Mouse (Mus musculus): Measurements from ENCODE around the gene Gm9747.

Gene Gm9747

DNA sequence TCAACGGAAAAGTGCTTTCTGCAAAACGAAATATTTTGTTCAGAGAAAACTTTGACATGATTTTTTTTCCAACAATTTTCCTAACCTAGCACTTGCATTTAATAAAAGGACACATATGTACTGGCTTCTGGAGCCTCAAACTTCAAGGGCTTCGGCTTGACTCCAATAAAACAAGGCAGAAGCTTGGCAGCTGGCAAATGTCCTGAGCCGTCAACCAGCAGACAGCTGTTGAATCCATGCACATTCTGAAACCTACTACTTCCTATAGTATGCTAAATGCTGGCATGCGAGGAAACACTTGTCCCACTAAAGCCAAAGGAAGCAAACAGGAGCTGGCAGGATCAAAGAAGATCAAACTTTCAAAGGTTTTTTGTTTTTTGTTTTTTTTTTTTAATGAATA is 24.5 kb downstream of the Gm9747 start:
- no peak for DNase-seq (ENCODE audit: low read depth, low spot score)

DNA sequence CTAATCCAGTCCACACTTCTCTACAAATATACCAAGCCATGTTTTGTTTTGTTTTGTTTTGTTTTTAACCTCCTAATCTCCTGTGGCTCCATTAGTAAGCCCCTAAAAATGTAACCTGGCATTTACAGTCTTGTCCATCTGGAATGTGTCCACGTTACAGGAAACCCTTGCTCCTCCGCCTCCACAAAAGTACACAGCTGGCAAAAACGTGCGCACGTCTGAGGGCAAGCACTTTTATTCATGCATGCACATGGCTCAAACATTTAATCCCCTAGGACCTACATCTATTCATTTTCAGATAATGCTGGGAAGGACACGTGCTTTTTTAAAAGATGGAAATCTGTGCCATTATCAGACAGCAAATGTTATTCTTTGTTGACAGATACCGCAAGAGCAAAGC is 25.4 kb downstream of the Gm9747 start:
- DNase-seq (ENCODE audit: low read depth, low spot score) = no peak

DNA sequence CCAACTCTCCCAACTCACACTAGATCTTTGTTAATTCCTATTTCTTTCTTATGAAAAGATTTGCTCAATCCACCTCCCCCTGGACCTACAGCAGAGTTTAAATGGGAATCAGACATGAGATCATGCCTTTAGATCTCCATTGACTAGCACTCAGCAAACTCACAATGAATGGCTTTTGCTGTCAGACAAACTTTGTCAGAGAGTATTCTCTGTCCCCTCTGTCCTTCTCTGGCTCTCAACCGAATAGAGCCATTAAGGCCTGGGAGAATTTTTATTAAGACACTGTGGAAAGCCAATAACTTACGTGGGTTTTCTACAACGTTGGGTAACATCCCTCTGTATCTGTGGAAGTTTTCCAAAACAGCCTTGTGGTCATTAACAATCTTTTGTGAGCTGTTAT is 27.1 kb downstream of the Gm9747 start:
- DNase-seq (ENCODE audit: low read depth, low spot score) = no peak

DNA sequence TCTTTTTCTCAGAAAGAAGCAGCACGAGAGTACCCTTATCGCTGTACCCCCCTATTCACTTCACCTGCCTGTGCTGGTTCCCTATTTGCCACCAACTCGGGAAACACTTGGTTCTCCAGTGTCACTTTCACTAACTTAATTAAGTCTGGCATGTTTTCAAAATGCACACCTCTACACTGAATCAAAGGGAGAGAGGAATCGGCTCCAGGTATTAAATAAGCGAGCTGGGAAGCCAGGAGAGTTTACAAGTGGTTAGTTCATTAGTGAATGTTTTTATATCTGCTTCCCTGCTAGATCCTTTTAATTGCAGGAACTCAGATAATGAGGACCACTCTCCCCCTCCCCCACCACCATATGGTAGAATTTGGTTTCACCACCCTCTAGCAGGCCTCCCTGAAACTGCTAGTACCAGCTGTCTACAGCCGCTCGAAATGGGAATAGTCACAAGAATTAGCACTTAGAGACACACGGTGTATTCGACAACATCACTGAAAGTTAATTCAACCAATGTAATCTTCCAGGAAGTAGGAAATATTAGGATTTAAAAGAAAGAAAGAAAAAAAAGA is 28.2 kb downstream of the Gm9747 start:
- DNase-seq (ENCODE audit: low read depth, low spot score) = no peak

DNA sequence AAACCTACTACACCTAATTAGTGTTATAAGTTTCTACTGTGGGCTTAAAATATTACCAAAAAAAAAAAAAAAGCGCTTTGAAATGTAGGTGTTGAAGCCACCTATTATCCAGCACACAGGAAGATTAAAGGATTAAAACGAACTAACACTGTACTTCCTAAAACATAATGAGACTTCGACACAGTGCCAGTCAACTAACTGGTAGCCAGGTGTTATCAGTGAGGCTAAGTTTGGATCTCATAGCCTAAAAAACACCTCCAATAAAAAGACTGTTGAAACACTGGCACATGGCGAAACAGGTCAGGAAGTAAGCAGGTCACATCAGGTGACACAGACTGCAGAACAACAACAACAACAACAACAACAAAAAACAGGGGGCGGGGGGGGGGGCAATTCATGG is 28.7 kb downstream of the Gm9747 start:
- no peak for DNase-seq (ENCODE audit: low read depth, low spot score)

DNA sequence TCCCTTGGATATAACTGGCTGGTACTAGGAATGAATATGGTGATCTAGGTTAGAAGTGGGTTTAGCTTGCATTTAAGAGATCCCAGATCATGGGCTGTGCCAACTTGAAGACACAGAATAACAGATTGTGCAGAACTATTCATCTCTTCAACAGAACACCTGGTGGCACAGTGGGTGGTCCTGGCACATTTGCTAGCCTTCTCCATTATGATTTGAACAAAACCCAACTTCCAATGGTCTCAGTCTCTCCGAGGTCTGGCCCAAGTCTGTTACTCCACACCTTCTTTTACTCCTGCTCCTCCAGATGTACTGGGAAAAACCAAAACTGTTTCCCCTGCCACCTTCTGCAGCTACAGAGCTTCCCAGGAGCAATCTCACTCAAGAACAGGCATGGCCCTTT is 29.4 kb downstream of the Gm9747 start:
- DNase-seq (ENCODE audit: low read depth, low spot score) = no peak

DNA sequence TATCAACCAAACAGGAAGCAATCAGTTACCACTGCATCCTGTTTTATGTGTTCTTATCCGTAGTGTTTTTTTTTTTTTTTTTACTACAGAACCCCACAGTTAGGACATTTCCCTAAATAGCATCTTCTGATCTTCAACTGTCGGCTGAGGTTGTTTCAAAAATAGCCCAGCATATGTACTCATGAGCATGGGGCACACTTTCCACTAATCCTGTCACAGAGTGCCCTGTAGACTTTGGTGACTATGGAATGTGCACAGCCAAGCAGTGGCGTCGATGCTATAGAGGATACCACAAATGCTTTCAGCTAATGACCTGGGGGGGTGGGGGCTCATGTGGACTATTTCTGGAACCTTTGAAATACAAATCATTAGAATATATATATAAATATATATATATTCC is 34.6 kb downstream of the Gm9747 start:
- DNase-seq (ENCODE audit: low read depth, low spot score) = no peak

DNA sequence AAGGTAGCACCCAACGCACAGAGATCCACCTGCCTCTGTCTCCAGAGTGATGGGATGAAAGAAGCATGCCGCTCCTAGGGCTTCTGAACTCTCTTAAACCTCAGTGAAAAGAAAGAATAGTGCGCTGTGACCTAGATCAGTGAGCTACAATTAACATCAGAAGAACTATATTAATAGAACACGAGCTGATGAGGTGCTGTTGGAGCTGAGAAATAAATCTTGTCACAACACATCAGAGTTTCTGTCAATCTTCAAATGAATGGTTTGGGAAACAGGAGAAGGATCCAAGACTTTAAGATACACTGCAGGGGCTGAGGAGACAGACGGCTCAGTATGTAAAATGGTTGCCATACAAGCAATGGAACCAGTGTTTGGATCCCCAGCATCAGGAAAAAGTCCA is 39.3 kb downstream of the Gm9747 start:
- no peak for DNase-seq (ENCODE audit: low read depth, low spot score)

DNA sequence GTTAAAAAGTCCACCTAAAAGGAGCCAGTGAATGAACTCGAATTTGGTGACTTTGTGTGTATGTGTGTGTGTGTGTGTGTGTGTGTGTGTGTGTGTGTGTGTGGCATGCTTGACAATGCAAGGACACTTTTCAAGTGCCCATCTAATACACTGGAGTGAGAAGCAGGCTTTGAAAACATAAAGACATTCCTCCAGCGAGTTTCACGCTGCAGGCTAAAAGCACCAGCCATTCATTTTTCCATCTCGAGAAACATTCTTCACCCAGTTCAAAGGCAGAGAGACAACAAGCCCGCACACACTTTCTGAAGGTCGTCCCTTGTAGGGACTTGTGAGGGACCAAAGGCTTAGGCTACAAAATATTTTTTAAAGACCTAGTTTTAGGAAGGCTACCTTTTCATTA is 40.6 kb downstream of the Gm9747 start:
- no peak for DNase-seq (ENCODE audit: low read depth, low spot score)

DNA sequence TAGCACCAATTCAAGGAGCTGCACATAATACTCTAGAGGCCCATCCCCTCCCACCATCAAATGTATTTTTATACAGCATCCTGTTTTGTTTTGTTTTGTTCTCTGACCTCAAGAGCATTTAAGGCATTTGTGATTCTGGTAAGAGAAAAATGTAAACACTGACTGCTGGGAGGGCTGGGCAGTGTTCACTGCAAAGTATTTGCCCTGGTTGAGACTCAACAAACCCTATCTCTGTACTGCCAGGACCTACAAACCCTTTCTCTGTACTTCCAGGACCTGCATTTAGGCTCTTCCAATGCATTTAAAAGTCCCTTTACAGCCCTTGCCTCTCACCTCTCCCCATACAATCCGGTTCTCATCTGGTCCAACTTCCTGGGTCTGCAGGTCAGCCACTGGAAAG is 41.4 kb downstream of the Gm9747 start:
- DNase-seq (ENCODE audit: low read depth, low spot score) = no peak

DNA sequence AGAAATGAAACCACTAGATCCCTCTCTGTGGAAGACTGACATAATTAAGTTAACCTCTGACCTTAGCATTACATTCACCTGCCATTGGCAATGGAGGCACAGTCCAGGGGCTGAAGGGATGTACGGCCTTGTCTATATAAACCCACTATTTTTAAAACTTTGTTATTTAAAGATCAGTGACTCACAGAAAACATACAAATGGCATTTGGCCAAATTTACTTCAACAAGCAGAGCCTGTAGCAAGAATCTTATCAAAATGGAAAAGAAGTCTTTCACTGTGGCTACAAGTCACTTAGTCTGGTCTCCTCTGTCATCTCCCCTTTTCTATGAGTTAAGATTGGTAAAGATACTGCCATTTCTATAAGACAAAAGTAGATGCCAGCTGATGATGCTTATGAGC is 46.9 kb downstream of the Gm9747 start:
- DNase-seq (ENCODE audit: low read depth, low spot score) = no peak

DNA sequence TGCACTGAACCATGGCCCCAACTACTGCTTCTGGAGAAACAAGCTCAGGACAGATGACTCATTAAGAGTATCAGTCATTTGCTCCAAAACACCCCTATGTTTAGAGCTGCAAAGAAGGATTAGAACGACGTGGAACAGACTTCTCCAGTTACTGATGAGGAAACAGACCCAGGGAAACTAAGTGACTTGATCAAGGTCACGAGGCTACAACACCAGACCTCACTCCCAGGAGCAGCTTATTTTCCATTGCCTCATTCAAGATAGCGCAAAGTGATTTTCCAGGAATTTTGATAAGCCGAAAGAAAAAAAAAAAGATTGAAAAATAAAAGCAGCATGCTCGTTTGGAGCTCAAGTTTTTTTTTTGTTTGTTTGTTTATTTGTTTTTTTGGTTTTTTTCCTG is 48.9 kb downstream of the Gm9747 start:
- no peak for DNase-seq (ENCODE audit: low read depth, low spot score)

DNA sequence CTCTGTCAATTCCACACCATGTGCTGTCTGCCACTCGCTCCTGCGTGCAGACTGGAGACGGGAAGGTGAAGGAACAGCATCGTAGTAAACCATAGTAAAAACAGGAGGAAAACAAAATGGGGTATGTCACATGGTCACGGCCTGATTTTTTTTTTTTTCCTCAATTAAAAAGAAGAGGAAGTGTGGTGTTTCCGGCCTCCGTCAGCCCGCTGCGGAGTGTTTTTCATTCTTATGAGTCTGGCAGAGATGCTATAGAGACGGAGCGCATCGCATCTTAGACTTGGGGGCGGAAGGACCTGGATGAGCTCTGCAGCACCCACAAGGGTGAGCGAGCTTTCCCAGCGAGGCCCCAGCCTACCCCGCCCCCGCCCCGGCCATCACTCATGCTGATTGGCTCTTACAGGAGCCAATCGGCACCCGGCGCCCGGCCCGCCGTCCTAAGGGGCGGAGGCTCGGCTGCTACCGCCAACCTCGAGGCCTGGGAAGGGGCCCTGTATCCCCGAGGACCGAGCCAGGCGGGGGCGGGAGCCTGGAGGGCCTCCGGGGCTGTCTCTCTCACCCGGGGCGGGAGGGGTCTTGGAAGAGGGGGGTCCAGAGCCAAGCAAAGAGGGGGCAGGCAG is 50.2 kb downstream of the Gm9747 start:
- DNase-seq (ENCODE audit: low read depth, low spot score) = no peak

DNA sequence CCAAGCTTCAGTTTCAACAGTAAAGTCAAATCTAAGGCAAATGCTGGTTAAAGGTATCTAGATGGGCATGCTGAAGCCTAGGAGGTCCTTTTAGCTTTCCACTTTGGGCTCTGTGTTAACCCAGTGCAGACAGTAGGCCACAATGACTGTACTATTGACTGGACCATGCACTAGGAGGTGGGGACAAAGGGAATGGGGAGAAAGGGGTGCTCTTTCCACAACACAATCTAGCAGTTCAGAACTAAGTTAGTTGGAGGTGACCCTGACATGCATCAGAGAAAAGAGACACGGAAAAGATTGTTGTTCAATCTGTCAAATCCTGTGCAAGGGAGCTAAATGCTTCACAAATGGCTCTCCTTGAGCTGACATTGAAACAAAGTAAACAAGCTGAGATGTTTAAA is 51.0 kb downstream of the Gm9747 start:
- no peak for DNase-seq (ENCODE audit: low read depth, low spot score)

DNA sequence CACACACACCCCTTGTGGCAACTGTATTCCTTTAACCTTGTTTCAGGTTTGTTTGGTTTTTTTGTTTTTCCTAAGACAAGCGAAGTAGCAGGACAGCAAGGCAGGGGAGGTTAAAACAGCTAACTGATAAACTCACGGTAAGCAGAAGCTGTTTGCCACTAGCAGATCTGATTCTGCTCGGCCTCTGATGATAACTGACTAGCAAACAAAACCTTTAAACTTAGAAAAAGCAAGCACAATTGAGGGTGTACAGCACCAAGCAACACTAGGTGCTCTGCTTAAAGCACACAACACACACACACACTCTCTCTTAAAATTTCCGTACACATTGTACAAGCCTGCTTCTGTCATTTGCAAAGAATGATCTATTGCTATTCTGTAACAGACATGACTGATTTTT is 51.5 kb downstream of the Gm9747 start:
- DNase-seq (ENCODE audit: low read depth, low spot score) = no peak
